8 mouse cellular contexts compared by ENCODE assay signal in genomic region chr7:110060106-110060668, GRCm38 (mm10). TPM values are rescaled to one million over a fixed set of nuclear protein-coding genes. Genes with fewer than 3 reads are reported as not detected.
DNase-seq lines count a peak whose midpoint lies in the region; ATAC-seq and TF ChIP-seq lines count a peak whose summit lies in the region.

No protein-coding gene starts in this region.

- peaks cover 24% of the 10 kb centered on the region for H3K36me3 ChIP-seq in limb, embryonic 15.5 days
- no peaks in the 10 kb centered on the region for H3K36me3 ChIP-seq in stomach, postnatal 0 days (ENCODE audit: control insufficient read depth, insufficient read depth, low read length)

- no peak for TF ChIP-seq POLR2A in cerebellum, adult 2 months (IDR thresholded peaks at IDR 0.05; ENCODE audit: borderline replicate concordance, insufficient read depth, low read length)

- H3K4me1 ChIP-seq in cerebellum, adult 2 months (ENCODE audit: control insufficient read depth, insufficient read depth, low read length): peaks cover 3% of the 10 kb centered on the region; the same call in 1 of the 2 replicates
- 0 out of 2 replicates have a peak, but pooled peaks cover 10% of the 10 kb centered on the region for H3K4me1 ChIP-seq in limb, embryonic 15.5 days
- H3K4me1 ChIP-seq in stomach, postnatal 0 days (replicated peaks; ENCODE audit: control insufficient read depth, insufficient read depth): peaks cover 3% of the 10 kb centered on the region

- no peaks in the 10 kb centered on the region for H3K27me3 ChIP-seq in cerebellum, adult 2 months (ENCODE audit: control insufficient read depth, insufficient read depth, low read length)
- no peaks in the 10 kb centered on the region for H3K27me3 ChIP-seq in limb, embryonic 15.5 days
- H3K27me3 ChIP-seq in stomach, postnatal 0 days (ENCODE audit: control insufficient read depth, insufficient read depth, low read length): no peaks in the 10 kb centered on the region

- peak in 1 of 2 experiments; percentile 30 for DNase-seq in cerebellum, adult 2 months
- no peak for DNase-seq in cerebellum, adult 11 months
- peak; percentile 20 for DNase-seq in thymus, postnatal 0 days (ENCODE audit: low spot score)
- no peak for DNase-seq in thymus, postnatal 4 days
- DNase-seq in stomach, postnatal 0 days (ENCODE audit: low spot score): no peak
- no peak for DNase-seq in urinary bladder, postnatal 14 days (ENCODE audit: low spot score)
- DNase-seq in thymus, postnatal 14 days: no peak

- no peaks in the 10 kb centered on the region for H3K9me3 ChIP-seq in limb, embryonic 15.5 days
- no peaks in the 10 kb centered on the region for H3K9me3 ChIP-seq in stomach, postnatal 0 days (ENCODE audit: control insufficient read depth, low read length)

- H3K9ac ChIP-seq in limb, embryonic 15.5 days: peak overlapping the region; percentile 97; the same call in 1 of the 2 replicates
- peak overlapping the region; percentile 98 for H3K9ac ChIP-seq in stomach, postnatal 0 days (ENCODE audit: low read length)

- ATAC-seq in limb, embryonic 15.5 days (ENCODE audit: insufficient number of reproducible peaks, low FRiP score, low TSS enrichment, low read depth): no peak
- ATAC-seq in stomach, postnatal 0 days (ENCODE audit: low FRiP score, low TSS enrichment): no peak

- WGBS in cerebellum, adult 2 months: 8% methylated on average over 5 of the region's 5 CpGs
- WGBS in limb, embryonic 15.5 days: 15% methylated on average over 5 of the region's 5 CpGs
- WGBS in stomach, postnatal 0 days: 12% methylated on average over 5 of the region's 5 CpGs

- H3K4me2 ChIP-seq in limb, embryonic 15.5 days: peak overlapping the region; percentile 49
- peak overlapping the region; percentile 68 for H3K4me2 ChIP-seq in stomach, postnatal 0 days (replicated peaks; ENCODE audit: low read depth)

- H3K4me3 ChIP-seq in cerebellum, adult 2 months (replicated peaks; ENCODE audit: insufficient read depth, low read depth, low read length): peak overlapping the region; percentile 96
- H3K4me3 ChIP-seq in limb, embryonic 15.5 days: peak overlapping the region; percentile 64
- H3K4me3 ChIP-seq in stomach, postnatal 0 days (ENCODE audit: low read depth, low read length): peak overlapping the region; percentile 67

- TF ChIP-seq EP300 in stomach, postnatal 0 days (optimal IDR thresholded peaks at IDR 0.05): no peak

- no peak for TF ChIP-seq CTCF in cerebellum, adult 2 months (IDR thresholded peaks at IDR 0.05; ENCODE audit: borderline replicate concordance, insufficient read depth, low read depth, low read length)
- no peak for TF ChIP-seq CTCF in stomach, postnatal 0 days (IDR thresholded peaks at IDR 0.05; ENCODE audit: low read depth)

- H3K27ac ChIP-seq in cerebellum, adult 2 months (ENCODE audit: insufficient read depth, low read length): peak overlapping the region; percentile 99; the same call in 1 of the 2 replicates
- peak overlapping the region; percentile 98 for H3K27ac ChIP-seq in limb, embryonic 15.5 days
- H3K27ac ChIP-seq in stomach, postnatal 0 days (replicated peaks): peak overlapping the region; percentile 98

RNA-seq across cellular contexts. Expression of gene Zfp143, which starts 0.8 kb away (rescaled TPM):
- 16.0 and 16.7 TPM in 2 replicates for polyA plus RNA-seq in cerebellum, adult 2 months (2012; rRNA removed)
- polyA plus RNA-seq in thymus, postnatal 0 days (2015; fragmentation: Nextera tagmentation; extraction: Ambion mirVana): 21.6 and 21.9 TPM in 2 replicates
- 17.9 and 18.6 TPM in 2 replicates for polyA plus RNA-seq in limb, embryonic 15.5 days (2015; fragmentation: Nextera tagmentation; extraction: Ambion mirVana)
- polyA plus RNA-seq in stomach, postnatal 0 days (2015; fragmentation: Nextera tagmentation; extraction: Ambion mirVana): 6.0 and 6.4 TPM in 2 replicates

RNA-seq across cellular contexts. Expression of gene Ipo7, which starts 42.1 kb away (rescaled TPM):
- polyA plus RNA-seq in cerebellum, adult 2 months (2012; rRNA removed): 46.5 and 50.8 TPM in 2 replicates
- 24.6 and 27.0 TPM in 2 replicates for polyA plus RNA-seq in thymus, postnatal 0 days (2015; fragmentation: Nextera tagmentation; extraction: Ambion mirVana)
- polyA plus RNA-seq in limb, embryonic 15.5 days (2015; fragmentation: Nextera tagmentation; extraction: Ambion mirVana): 35.1 and 42.8 TPM in 2 replicates
- polyA plus RNA-seq in stomach, postnatal 0 days (2015; fragmentation: Nextera tagmentation; extraction: Ambion mirVana): 15.6 and 16.5 TPM in 2 replicates
